Mouse (Mus musculus) stomach, postnatal 0 days (tissue): Measurements from ENCODE around the gene Rgs16. TPM values are rescaled to one million over a fixed set of nuclear protein-coding genes. Genes with fewer than 3 reads are reported as not detected.

Experiments
- ATAC-seq: fragments of 200-750 bp; cut with Nextera tagmentation; 2 replicates; pipeline ENCODE4 v1.8.0; 2017; ENCODE audit not compliant: low FRiP score, low TSS enrichment
- DNase-seq: peaks from one replicate; pipeline ENCODE4 v3.0.0-alpha.2; 2016; ENCODE audit warnings: low spot score
- H3K27ac ChIP-seq: fragments of 300-500 bp; sonication (generic); replicated peaks from 2 replicates; pipeline ENCODE4 v1.5.1; 2014; ENCODE audit warnings: mild to moderate bottlenecking, control low read depth
- H3K27me3 ChIP-seq: fragments of 300-500 bp; sonication (generic); 2 replicates; pipeline ENCODE4 v1.6.1; 2014; ENCODE audit warnings: low read length; ENCODE audit not compliant: control insufficient read depth, insufficient read depth
- H3K36me3 ChIP-seq: fragments of 300-500 bp; sonication (generic); 2 replicates; pipeline ENCODE4 v1.6.1; 2014; ENCODE audit warnings: low read length, mixed read lengths; ENCODE audit not compliant: control insufficient read depth, insufficient read depth
- H3K4me1 ChIP-seq: fragments of 300-500 bp; sonication (generic); replicated peaks from 2 replicates; pipeline ENCODE4 v1.6.1; 2014; ENCODE audit warnings: antibody characterized with exemption; ENCODE audit not compliant: control insufficient read depth, insufficient read depth
- H3K4me2 ChIP-seq: fragments of 300-500 bp; sonication (generic); replicated peaks from 2 replicates; pipeline ENCODE4 v1.6.1; 2014; ENCODE audit warnings: low read depth, mild to moderate bottlenecking, control low read depth, moderate library complexity
- H3K4me3 ChIP-seq: fragments of 300-500 bp; sonication (generic); 2 replicates; pipeline ENCODE4 v1.5.1; 2014; ENCODE audit warnings: low read depth, low read length, control low read depth
- H3K9ac ChIP-seq: fragments of 300-500 bp; sonication (generic); 2 replicates; pipeline ENCODE4 v1.6.1; 2014; ENCODE audit warnings: mild to moderate bottlenecking, low read length, control low read depth, mixed read lengths
- H3K9me3 ChIP-seq: fragments of 300-500 bp; sonication (generic); 2 replicates; pipeline ENCODE4 v1.6.1; 2016; ENCODE audit warnings: low read length; ENCODE audit not compliant: control insufficient read depth
- CTCF ChIP-seq: IDR thresholded peaks from 2 replicates; pipeline ENCODE4 v1.5.1; 2016; ENCODE audit warnings: antibody characterized with exemption, low read depth, mild to moderate bottlenecking, moderate library complexity
- EP300 ChIP-seq: optimal IDR thresholded peaks from 2 replicates; pipeline ENCODE3; 2016; ENCODE audit warnings: antibody characterized with exemption
- WGBS: fragments of 180-500 bp; shearing (Covaris S2); extraction: QIAGEN DNeasy Blood & Tissue Kit; methylation state at CpG from one replicate; pipeline ENCODE4 v1.1.7; 2014; 5-methylcytosine and 5-hydroxymethylcytosine counted together
- polyA plus RNA-seq: library from polyadenylated mRNA; unstranded; fragments of >200 nt; fragmentation: Nextera tagmentation; extraction: Ambion mirVana; gene quantifications from 2 replicates; pipeline ENCODE4 v1.2.1, GENCODE M21; 2015

Rgs16 gene
- polyA plus RNA-seq, 1 experiment from 2014 or later: 2.7 TPM

DNA sequence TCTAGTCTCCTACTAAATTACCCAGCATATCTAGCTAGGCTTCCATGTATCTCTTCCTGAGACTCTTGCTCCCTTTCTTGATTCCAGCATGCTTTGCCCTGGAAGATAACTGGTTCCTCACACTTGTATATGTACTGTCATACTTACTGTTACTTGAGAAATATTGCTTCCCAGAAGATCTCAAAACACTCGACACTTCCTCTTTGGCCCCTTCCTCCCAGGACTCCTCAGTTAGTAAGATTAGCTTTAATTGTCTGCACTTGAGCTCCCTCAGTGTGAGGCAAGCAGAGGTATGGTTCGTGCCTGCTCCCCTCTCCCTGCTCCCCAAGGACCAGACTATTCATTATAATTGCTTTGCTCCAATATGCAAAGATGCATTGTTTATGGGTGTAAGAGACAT lies 50.6 kb downstream of the Rgs16 start:
- DNase-seq (no peak), ATAC-seq (no peak)
- no peaks in the 10 kb centered on the region for H3K27me3 ChIP-seq
- H3K4me1 ChIP-seq: no peaks in the 10 kb centered on the region
- H3K27ac ChIP-seq: no peak overlapping the region
- H3K4me3 ChIP-seq: no peak overlapping the region
- no peak overlapping the region for H3K4me2 ChIP-seq
- TF ChIP-seq EP300: no peak
- no peak for TF ChIP-seq CTCF
- H3K9ac ChIP-seq: no peak overlapping the region
- no peaks in the 10 kb centered on the region for H3K36me3 ChIP-seq
- 60% methylated on average over 2 of the region's 2 CpGs for WGBS
- no peaks in the 10 kb centered on the region for H3K9me3 ChIP-seq

GRCm38 (mm10) chr1:153794241-153794640 lies 54.1 kb downstream of the Rgs16 start:
- TF ChIP-seq CTCF: no peak
- TF ChIP-seq EP300: no peak
- Histone ChIP-seq H3K4me1 (no peaks in the 10 kb centered on the region), H3K27me3 (no peaks in the 10 kb centered on the region), H3K4me3 (no peak overlapping the region), H3K4me2 (no peak overlapping the region), H3K9me3 (no peaks in the 10 kb centered on the region), H3K9ac (no peak overlapping the region), H3K27ac (no peak overlapping the region), H3K36me3 (no peaks in the 10 kb centered on the region)
- WGBS: 79% methylated on average over 3 of the region's 3 CpGs
- ATAC-seq (no peak), DNase-seq (no peak)

Other genes starting within 250 kb of the Rgs16 start
- 4.1 and 5.3 TPM in 2 replicates for gene Npl, start 190.3 kb upstream of the Rgs16 start, polyA plus RNA-seq
- 0.16 and 0.29 TPM in 2 replicates for gene Rgs8, start 87.3 kb upstream of the Rgs16 start, polyA plus RNA-seq
- 11.8 TPM in 2 replicates for gene Rnasel, start 9.1 kb downstream of the Rgs16 start, polyA plus RNA-seq
- 0.05 and 0.12 TPM in 2 replicates for gene Rgsl1, start 103.8 kb downstream of the Rgs16 start, polyA plus RNA-seq
- 0.07 and 0.11 TPM in 2 replicates for gene Teddm1b, start 134.0 kb downstream of the Rgs16 start, polyA plus RNA-seq
- gene Teddm1a, start 151.4 kb downstream of the Rgs16 start, polyA plus RNA-seq: not detected in 2 replicates
- gene Glul, start 159.6 kb downstream of the Rgs16 start, polyA plus RNA-seq: 330 and 353 TPM in 2 replicates
- 0.80 and 0.85 TPM in 2 replicates for gene Teddm2, start 159.9 kb downstream of the Rgs16 start, polyA plus RNA-seq